Mouse (Mus musculus) brown adipose tissue, adult 24 weeks (tissue): ENCODE data around the gene Eno3. TPM values are rescaled to one million over a fixed set of nuclear protein-coding genes. Genes with fewer than 3 reads are reported as not detected.

Source experiments
- H3K27ac ChIP-seq: fragments of 200-500 bp; replicated peaks from 2 replicates; pipeline ENCODE4 v1.5.1; 2012; ENCODE audit warnings: low read depth, mild to moderate bottlenecking, low read length
- H3K4me1 ChIP-seq: fragments of 200-500 bp; 2 replicates; pipeline ENCODE4 v1.6.1; 2012; ENCODE audit warnings: low read length, mixed read lengths; ENCODE audit not compliant: control insufficient read depth, insufficient read depth, insufficient read length
- H3K4me3 ChIP-seq: fragments of 200-500 bp; 2 replicates; pipeline ENCODE4 v1.5.1; 2012; ENCODE audit warnings: low read depth, mild to moderate bottlenecking, low read length, moderate library complexity; ENCODE audit not compliant: insufficient read depth
- polyA plus RNA-seq: library from polyadenylated mRNA; stranded (reverse); fragments of >200 nt; gene quantifications from 2 replicates; pipeline ENCODE4 v1.2.4, GENCODE M21; 2012; ENCODE audit not compliant: missing spikeins, insufficient read depth, insufficient read length

Gene Eno3
- polyA plus RNA-seq, 1 experiment: 40.8 TPM

GRCm38 (mm10) chr11:70635601-70636000 lies 21.4 kb upstream of the Eno3 start:
- no peak overlapping the region for H3K27ac ChIP-seq
- H3K4me1 ChIP-seq: no peaks in the 10 kb centered on the region
- no peak overlapping the region for H3K4me3 ChIP-seq

- Histone ChIP-seq H3K4me3 (no peak overlapping the region), H3K4me1 (no peaks in the 10 kb centered on the region), H3K27ac (no peak overlapping the region)
Measured at GRCm38 (mm10) chr11:70637764-70638163, 19.2 kb upstream of the Eno3 start.

GRCm38 (mm10) chr11:70638293-70638692 lies 18.7 kb upstream of the Eno3 start:
- Histone ChIP-seq H3K4me1 (no peaks in the 10 kb centered on the region), H3K27ac (no peak overlapping the region), H3K4me3 (no peak overlapping the region)

- H3K4me1 ChIP-seq: no peaks in the 10 kb centered on the region
- no peak within 1 kb of the TSS for H3K27ac ChIP-seq
- H3K4me3 ChIP-seq: no peak within 1 kb of the TSS
Measured at GRCm38 (mm10) chr11:70638714-70639278, 18.2 kb upstream of the Eno3 start, which contains the start of gene Gp1ba. TSS of gene Gp1ba (plus strand) at chr11:70639122.

- Histone ChIP-seq H3K4me3 (no peak overlapping the region), H3K27ac (no peak overlapping the region), H3K4me1 (no peaks in the 10 kb centered on the region)
Measured at GRCm38 (mm10) chr11:70639976-70640375, 17.0 kb upstream of the Eno3 start.

GRCm38 (mm10) chr11:70641241-70641640 lies 15.8 kb upstream of the Eno3 start:
- Histone ChIP-seq H3K4me1 (peaks cover 7% of the 10 kb centered on the region), H3K27ac (no peak overlapping the region), H3K4me3 (no peak overlapping the region)

- no peak overlapping the region for H3K27ac ChIP-seq
Measured at GRCm38 (mm10) chr11:70643051-70643450, 14.0 kb upstream of the Eno3 start.

GRCm38 (mm10) chr11:70644564-70645103 lies 12.4 kb upstream of the Eno3 start:
- H3K27ac ChIP-seq: no peak overlapping the region
- no peak overlapping the region for H3K4me3 ChIP-seq
- H3K4me1 ChIP-seq: peaks cover 8% of the 10 kb centered on the region

More at GRCm38 (mm10) chr11:70643051-70643450, 14.0 kb upstream of the Eno3 start:
- H3K4me1 ChIP-seq: peaks cover 8% of the 10 kb centered on the region
- no peak overlapping the region for H3K4me3 ChIP-seq

GRCm38 (mm10) chr11:70645461-70646258 lies 11.3 kb upstream of the Eno3 start:
- Histone ChIP-seq H3K4me3 (peak overlapping the region; percentile 97), H3K27ac (no peak overlapping the region), H3K4me1 (peaks cover 8% of the 10 kb centered on the region)

GRCm38 (mm10) chr11:70646259-70646555 lies 10.8 kb upstream of the Eno3 start:
- H3K4me3 ChIP-seq: peak overlapping the region; percentile 97
- H3K4me1 ChIP-seq: peaks cover 8% of the 10 kb centered on the region
- peak overlapping the region; percentile 91; the same call in 1 of the 2 replicates for H3K27ac ChIP-seq

GRCm38 (mm10) chr11:70646691-70647650 lies 10.0 kb upstream of the Eno3 start, which contains the start of the genes Rnf167 and Slc25a11:
TSS of gene Rnf167 (plus strand) at chr11:70647235.
TSS of gene Slc25a11 (minus strand) at chr11:70647479.
- peaks cover 8% of the 10 kb centered on the region for H3K4me1 ChIP-seq
- peak within 1 kb of the TSS; percentile 97 for H3K4me3 ChIP-seq
- H3K27ac ChIP-seq: peak within 1 kb of the TSS; percentile 97

- H3K4me1 ChIP-seq: peaks cover 8% of the 10 kb centered on the region
- H3K4me3 ChIP-seq: peak overlapping the region; percentile 83
- H3K27ac ChIP-seq: peak overlapping the region; percentile 97
Measured at GRCm38 (mm10) chr11:70647716-70648420, 9.1 kb upstream of the Eno3 start.

- peak overlapping the region; percentile 83 for H3K4me3 ChIP-seq
- H3K4me1 ChIP-seq: peaks cover 8% of the 10 kb centered on the region
- no peak overlapping the region for H3K27ac ChIP-seq
Measured at GRCm38 (mm10) chr11:70648512-70648911, 8.5 kb upstream of the Eno3 start.

- Histone ChIP-seq H3K4me3 (0 out of 2 replicates have a peak overlapping the region, but pooled peaks have one; percentile 1), H3K27ac (no peak overlapping the region), H3K4me1 (peaks cover 8% of the 10 kb centered on the region)
Measured at GRCm38 (mm10) chr11:70649185-70649734, 7.7 kb upstream of the Eno3 start.
